Mouse (Mus musculus): ENCODE data around the gene Ptpn3. TPM values are rescaled to one million over a fixed set of nuclear protein-coding genes. Genes with fewer than 3 reads are reported as not detected.

Ptpn3 gene
- total RNA-seq, 2 experiments from 2014 or later: 8.7 to 11.7 TPM

DNA sequence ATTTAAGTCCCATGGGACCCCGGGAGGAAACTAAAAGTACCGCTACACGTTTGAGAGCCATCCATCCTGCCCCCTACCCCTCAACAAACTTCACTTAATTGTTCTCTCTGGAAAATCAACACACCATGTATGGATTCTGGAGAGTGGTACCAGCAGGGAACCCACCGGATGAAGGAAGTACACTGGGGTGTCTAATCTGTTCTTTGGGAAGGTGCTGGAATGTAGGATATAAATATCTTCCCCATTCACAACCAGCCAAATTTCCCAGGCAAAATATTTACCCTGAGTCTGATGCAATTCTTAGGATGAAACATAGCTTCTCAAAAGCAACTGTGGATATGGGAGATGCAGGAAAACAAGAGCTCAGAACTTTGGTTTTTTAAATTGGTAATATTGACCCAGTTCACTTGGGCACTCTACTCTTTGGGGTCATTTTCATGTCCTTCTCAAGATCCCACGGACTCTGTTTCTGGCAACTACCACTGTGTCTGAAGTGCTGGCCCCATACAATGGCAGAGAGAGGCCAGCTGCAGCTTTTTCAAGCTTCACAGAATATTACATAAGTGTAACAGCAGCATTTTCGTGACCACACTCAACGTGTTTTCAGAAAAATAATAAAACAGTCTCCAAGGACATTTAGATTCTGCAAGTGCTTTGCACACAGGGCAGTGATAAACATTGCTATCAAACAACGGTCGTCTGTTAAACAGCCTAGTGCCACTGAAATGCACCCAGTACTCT lies 109.9 kb downstream of the Ptpn3 start:
- no peak for ATAC-seq (replicated peaks; ENCODE audit: low FRiP score, low TSS enrichment, poor library complexity, severe bottlenecking)

DNA sequence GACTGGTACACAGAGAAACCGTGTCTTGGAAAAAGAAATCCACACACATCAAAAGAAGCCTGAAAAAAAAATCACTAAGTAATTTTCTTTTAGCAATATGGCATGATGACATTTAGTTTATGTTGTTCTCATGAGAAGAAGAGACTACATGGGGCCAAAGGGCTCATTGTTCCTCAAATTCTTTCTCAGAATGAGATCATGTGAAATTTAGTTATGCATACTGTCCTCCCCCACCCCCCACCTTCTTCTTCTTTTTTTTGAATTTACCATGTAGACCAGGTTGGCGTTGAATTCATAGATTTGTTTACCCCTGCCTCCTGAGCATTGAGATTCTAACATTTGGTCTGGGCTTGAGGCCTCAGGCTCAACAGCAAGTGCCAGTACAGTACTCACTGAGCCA lies 111.8 kb downstream of the Ptpn3 start:
- no peak for ATAC-seq (replicated peaks; ENCODE audit: low FRiP score, low TSS enrichment, poor library complexity, severe bottlenecking)

DNA sequence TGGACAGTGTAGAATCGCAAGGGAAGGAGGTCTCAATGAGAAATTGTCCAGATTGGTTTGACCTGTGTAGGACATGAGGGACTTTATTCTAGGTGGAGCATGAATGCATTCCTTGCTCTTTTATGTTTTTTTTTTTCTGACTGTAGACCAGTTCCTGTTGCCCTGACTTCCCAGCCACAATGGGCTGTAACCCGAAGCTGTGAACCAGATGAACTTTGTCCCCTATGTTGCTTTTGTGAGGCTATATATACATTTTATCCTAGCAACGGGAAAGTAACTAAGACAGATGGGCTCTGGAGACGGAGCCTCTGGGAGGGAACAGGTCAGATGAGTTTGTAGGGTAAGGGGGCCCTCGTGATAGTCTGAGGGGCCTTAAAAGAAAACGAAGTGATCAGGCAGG lies 115.6 kb downstream of the Ptpn3 start:
- no peak for ATAC-seq (replicated peaks; ENCODE audit: low FRiP score, low TSS enrichment, poor library complexity, severe bottlenecking)

DNA sequence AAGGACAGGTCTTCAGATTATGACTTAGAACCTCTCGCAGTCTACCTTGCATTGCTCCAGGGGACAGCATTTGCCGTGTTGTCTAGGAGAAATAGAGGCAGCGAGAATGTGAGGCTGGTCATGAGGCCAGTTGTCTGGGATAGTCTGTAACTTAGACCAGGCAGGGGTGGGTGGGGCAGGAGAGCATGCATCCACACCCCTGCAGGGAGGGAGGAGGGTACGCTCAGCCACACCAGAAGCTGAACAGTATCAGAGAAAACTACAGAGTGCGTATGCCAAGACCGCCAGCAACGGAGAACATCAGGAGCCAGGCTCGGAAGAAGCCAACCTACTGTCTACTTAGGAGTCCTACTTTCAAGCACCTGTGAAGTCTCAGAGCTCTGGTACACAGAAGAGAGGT lies 116.2 kb downstream of the Ptpn3 start:
- no peak for ATAC-seq (replicated peaks; ENCODE audit: low FRiP score, low TSS enrichment, poor library complexity, severe bottlenecking)

DNA sequence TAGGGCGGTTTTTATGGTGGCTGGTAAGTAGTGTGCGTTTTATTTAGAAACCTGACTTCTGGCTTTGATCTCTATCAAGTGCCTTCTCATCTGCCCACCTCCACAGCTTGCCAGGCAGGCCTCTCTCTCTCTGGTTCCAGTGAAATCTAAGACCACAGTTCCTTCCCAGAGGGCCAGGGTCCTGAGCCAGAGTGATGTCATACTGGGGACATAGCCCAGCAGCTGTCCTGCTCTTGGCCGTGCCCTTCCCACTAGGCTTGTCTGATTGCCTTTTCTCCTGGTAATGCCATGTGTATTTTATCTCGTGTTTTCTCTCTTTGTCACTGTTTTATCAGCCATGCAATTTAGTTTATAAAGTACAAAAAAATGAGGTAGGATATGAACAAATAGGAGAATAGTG lies 118.1 kb downstream of the Ptpn3 start:
- no peak for ATAC-seq (replicated peaks; ENCODE audit: low FRiP score, low TSS enrichment, poor library complexity, severe bottlenecking)

DNA sequence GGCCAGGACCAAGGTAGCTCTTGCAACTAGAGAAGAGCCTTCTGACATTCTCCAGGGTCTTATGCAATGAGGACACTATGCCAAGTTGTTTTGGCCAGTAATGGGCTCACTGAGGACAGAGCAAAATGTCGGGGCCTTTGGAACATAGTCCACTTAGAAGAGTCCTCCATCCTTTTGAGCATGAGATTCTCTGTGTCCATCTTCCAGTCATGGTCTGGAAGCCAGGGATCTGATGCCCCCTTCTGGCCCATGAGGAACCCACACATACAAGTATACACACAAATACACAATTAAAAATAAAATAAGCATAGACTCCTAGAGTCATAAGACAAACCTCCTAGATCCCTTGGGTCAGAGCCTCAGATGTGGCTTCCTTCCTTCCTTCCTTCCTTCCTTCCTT lies 120.1 kb downstream of the Ptpn3 start:
- ATAC-seq (replicated peaks; ENCODE audit: low FRiP score, low TSS enrichment, poor library complexity, severe bottlenecking): no peak

DNA sequence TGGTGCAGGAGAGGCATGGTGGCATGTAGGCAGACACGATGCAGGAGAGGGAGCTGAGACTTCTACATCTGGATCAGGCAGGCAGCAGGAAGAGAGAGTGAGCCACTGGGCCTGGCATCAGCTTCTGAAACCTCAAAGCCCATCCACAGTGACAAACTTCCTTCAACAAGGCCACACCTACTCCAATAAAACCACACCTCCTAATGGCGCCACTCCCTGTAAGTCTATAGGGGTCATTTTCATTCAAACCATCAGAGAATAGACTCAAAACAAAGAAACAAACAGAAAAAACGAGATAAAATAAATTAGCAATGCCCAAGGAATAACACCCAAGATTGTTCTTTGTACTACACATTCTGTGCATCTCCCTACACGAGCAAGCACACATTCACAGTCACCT lies 122.8 kb downstream of the Ptpn3 start:
- ATAC-seq (replicated peaks; ENCODE audit: low FRiP score, low TSS enrichment, poor library complexity, severe bottlenecking): no peak

DNA sequence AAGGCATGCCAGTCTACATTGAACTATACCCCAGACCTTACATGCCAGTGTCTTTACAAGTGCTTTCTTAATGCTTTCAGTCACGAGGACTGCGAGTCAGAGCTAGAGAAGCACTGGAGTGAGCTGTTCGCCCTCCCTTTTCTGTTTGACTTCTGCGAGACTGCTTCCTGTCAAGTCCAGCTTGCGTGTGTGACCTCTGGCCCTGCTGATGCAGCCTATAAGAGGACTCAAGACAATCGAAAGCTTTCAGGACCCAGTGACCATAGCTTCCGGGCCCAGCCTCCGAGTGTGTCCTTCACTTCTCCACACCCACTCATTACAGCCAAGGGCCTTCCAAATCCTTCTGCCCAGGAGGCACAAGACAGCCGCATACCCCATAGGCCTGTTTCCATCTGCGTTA lies 126.3 kb downstream of the Ptpn3 start:
- no peak for ATAC-seq (replicated peaks; ENCODE audit: low FRiP score, low TSS enrichment, poor library complexity, severe bottlenecking)

DNA sequence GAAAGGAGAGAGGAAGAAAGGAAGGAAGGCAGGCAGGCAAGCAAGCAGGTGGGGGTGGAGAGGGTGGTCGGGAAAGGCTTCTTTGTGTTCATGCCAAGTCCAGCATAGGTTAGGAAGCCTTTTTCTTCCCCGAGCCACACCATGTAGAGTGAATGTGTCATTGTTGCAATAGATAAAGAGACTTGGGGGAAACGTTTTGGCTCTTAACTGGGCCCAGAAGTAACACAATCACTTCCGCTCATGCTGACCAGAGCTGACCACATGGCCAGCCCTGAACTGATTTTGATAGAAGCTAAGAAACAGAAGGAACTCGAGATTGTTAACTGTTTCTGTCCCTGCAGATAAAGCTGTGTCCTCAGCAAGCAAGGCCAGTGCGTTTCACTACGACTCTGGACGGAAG lies 128.8 kb downstream of the Ptpn3 start:
- no peak for ATAC-seq (replicated peaks; ENCODE audit: low FRiP score, low TSS enrichment, poor library complexity, severe bottlenecking)

DNA sequence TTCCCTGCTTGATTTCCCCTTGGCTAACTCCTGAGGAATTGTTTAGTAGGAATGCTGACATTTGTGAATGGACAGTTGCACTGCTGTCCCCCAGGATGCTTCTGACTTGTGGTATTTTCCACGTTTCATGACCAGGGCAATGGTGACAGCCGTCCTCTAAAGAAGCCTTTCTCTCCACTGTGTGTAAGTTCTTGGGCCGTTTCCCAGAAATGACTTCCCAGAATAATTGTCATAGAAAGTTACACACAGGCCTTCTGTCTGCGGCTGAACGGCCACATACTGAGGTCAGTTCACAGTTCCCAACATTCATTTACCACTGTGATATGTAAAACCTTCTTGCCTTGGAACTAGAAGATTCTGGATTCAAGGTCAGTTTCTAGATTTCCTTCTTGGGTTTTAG lies 129.8 kb downstream of the Ptpn3 start:
- ATAC-seq (replicated peaks; ENCODE audit: low FRiP score, low TSS enrichment, poor library complexity, severe bottlenecking): no peak

DNA sequence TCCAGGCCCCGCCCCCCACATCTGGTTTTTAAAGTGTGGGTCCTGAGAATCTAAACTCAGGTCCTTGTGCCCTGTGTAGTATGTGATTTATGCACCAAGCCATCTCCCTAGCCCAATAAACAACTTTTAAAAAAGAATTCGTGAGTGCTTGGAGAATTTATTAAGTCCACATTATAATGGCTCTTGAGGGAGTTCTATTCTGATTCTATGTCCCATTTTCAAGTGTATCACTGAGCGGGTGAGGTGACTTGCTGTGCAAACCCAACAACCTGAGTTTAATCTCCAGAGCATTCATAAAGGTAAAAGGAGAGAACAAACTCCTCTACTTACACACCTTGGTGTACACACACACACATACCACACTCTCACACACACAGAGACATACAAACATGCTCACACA lies 133.0 kb downstream of the Ptpn3 start:
- ATAC-seq (replicated peaks; ENCODE audit: low FRiP score, low TSS enrichment, poor library complexity, severe bottlenecking): no peak

DNA sequence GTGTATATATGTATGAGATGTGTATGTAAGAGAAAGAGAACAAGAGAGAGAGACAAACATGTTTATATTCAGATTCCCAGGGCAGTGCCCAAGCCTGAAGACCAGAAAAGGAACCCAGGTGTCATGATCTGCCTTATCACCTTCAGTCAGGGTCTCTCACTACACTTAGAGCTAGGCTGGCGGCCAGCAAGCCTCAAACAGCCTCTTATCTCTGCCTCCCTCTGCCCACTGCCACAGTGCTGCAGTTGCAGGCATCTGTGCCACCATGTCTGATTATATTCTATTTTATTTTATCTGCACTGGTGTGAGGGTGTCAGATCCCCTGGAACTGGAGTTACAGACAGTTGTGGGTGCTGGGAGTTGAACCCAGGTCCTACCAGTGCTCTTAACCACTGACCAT lies 133.4 kb downstream of the Ptpn3 start:
- ATAC-seq (replicated peaks; ENCODE audit: low FRiP score, low TSS enrichment, poor library complexity, severe bottlenecking): peak; percentile 95

DNA sequence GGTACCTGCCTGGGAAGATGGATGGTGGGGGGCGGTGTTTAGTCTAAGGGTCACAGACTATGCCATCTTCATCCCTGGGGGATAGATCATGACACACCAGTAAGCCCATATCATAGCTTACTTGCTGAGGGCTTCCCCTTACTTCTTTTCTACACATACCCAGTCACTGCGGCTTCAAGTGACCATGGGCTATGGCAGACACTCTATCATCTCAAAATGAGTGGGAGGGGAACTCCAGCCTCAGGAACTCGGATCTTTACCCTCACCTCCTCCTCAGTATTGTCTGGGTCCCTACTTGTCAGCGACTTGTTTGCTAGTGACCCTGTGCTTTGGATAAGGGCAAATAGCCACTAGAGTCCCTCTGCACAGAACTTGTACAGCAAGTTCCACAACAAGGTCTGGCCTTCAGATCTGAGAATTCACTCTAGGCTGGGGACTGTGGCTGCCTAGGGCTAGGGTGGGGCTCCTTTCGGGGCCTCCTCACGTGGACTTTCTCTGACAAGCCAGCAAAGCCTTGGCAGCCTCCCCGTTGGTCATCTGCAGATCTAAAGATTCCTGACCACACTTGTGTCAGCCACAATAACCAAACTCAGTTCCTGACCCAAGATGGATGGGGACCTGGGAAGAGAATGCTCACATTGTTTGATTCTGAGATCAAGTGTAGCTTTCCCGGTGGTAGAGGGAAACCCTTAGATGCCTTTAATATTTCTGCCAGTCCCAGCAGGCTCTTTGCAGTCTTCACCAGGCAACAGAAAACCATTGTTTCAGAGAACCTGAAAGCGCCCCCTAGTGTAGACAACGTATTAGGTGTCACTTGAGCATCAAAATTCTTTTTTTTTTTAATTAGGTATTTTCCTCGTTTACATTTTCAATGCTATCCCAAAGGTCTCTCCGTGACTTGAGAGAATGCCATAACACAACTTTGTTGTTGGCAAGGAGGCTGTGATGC lies 134.4 kb downstream of the Ptpn3 start:
- no peak for ATAC-seq (replicated peaks; ENCODE audit: low FRiP score, low TSS enrichment, poor library complexity, severe bottlenecking)

DNA sequence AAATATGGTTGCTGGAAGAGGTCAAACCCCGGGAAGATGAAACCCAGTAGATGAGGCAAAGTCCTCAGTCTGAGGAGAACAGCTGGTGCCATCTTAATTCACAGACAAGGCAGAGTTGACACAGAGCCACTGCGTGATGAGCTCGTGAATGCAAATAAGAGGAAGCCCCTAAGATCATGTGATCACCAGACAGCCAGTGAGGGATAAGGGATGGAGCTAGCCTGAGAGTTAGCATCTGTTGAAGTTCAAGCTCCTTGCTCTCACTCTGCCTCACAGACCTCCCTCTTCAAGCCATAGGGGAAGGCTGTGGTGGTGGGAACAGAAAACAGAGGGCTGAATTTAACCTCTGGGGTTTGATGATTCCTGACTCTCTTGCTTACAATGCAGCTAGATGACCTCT lies 136.0 kb downstream of the Ptpn3 start:
- ATAC-seq (replicated peaks; ENCODE audit: low FRiP score, low TSS enrichment, poor library complexity, severe bottlenecking): no peak

DNA sequence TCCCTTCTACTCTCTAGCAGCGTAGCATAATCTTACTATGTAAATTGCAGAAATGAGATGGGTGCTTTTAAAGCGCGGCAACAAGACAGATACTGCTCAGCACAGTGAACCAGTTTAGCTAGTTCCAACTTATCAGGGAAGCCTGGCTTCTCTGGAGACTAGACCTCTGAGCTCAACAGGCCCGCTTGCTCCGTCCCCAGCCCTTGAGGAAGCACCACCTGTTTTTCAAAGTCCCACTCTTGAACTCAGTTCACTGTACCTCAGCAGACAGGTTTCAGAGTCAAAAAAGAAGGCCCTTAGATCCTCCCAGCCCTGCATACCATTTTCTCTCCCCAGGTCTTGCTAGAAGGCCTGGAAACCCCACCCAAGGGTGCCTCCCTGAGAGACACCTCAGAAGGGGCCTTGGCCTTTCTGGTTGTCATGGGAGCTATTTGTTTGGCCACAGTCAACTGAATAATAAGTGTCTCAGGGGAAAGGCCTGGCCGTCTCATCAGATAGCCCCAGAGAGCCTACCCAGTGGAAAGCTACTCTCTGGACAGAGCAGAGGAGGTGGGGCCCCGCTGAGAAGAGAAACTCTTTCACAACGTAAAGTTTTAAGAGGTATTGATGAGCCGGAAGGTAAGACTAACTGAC lies 136.9 kb downstream of the Ptpn3 start:
- ATAC-seq (replicated peaks; ENCODE audit: low FRiP score, low TSS enrichment, poor library complexity, severe bottlenecking): no peak

DNA sequence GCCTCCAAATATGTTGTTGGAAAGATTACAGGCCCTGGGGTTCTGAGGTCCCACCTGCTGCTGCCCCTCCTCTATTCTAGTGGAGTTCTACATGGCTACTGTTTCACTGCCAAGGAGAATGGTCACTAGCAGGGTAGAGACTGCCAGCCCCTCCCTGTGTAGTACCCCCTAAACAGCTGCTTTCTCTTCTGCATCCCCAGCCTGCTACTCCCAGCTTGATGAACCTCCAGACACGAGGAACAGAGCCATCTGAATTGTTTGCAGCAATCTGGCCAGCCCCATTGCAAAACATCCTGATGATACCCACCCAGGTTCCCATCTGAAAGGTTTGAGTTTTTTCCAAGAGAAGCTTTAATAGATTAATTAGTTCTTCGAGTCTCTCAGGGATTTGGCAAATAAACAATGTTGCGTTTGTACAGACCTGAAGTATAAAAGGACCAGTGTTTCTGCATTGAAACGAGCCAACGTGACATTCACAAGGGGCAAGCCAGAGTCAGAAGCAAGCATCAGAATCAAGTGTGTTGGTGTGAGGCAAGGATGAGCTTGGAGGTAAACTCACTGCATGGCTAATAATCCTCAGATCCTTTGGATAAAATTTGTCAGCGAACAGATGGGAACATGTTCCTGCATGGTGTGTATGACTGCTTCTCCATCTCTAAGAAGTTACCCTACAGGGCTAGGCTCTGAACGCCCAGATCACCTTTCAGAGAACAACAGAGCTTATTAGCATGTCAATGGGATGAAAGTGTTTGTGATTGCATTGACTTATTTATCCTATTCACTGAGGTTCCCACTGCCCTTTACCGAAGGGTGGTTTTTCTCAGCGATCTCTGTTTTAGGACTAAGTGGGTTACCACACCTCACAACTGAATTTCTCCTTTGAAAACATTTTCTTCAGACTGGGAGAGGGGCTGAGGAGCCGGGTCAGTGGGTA lies 138.6 kb downstream of the Ptpn3 start:
- ATAC-seq (replicated peaks; ENCODE audit: low FRiP score, low TSS enrichment, poor library complexity, severe bottlenecking): no peak

DNA sequence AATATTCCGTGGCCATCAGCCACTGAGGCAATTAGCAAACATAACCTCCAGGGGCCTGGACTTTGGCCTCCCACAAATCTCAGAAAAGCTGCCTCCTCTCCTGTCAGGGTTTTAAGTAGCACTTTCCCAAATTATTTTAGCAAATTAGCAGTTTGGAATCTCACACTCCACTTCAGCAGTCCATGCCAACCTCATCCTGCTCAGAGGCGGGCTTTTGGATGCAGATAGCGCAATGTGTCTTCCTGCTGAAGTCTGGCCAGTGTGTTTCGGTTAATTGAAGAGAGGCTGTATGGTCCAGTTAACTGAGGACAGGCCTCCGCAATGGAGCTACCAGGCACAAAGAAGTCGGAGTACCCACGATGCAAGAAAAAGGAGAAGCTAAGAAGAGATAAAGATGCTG lies 141.1 kb downstream of the Ptpn3 start:
- no peak for ATAC-seq (replicated peaks; ENCODE audit: low FRiP score, low TSS enrichment, poor library complexity, severe bottlenecking)

DNA sequence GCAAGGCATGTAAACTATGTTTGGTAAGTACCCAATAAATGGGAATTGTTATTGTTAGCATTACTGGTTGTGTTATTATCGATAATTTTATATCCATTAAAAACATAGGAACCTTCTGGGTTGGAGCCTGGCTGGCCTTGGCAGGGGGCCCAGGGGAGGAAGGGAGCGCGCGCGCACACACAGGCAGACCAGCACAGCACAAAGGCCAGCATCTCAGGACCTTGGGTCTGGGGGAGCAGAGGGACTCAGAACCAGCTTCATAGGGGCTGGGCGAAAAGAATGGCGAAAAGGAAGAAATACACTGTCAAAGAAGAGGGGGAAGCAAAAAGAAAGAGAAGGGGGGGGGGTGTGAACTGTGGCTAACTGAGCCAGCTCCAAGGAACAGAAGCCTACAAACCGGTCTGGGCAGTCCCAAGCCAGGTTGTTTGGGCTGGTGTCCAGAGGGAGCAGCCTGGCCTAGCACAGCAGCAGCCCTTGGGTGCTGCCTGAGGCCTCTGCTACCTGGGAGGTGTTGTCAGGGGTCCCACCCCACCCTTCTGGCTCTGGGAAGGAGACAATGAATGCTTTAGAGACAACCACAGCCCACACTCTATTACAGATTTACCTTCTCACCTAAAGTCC lies 145.0 kb downstream of the Ptpn3 start:
- ATAC-seq (replicated peaks; ENCODE audit: low FRiP score, low TSS enrichment, poor library complexity, severe bottlenecking): no peak

DNA sequence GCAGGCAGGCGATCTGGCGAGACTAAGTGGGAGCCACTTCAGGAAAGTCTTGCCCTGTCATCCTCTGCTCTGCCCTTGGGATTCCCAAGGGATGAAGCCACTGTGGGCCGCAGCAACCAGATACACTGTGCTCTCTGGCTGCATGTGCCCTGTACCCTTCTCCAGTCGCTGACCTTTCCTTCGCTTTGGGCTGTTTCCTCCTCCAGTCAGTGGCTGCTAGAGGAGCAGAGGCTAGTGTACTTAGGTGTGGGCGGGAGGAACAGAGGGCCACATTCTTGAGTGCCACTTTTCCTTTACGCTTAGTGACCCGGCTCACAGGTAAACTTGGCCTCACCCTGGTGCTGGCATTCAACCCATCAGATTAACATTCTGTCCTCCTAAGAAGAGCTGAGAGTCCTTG lies 147.8 kb downstream of the Ptpn3 start:
- 0 out of 2 replicates have a peak, but pooled peaks have one; percentile 15 for ATAC-seq (replicated peaks; ENCODE audit: low FRiP score, low TSS enrichment, poor library complexity, severe bottlenecking)
